8 mouse cellular contexts compared by ENCODE assay signal in genomic region chr11:3202231-3202701, GRCm38 (mm10). TPM values are rescaled to one million over a fixed set of nuclear protein-coding genes. Genes with fewer than 3 reads are reported as not detected.
DNase-seq lines count a peak whose midpoint lies in the region; ATAC-seq lines count a peak whose summit lies in the region.

Eif4enif1 (plus strand) TSS chr11:3202392.

- peak; percentile 92 for DNase-seq in CD4-positive helper T cell, adult 2 months (ENCODE audit: low read depth, low spot score)
- peak; percentile 30 for DNase-seq in fibroblast of lung, adult 2 months (ENCODE audit: low read depth)
- peak; percentile 93 for DNase-seq in kidney, postnatal 14 days
- DNase-seq in liver, embryonic 13.5 days = peak; percentile 84
- peak; percentile 96 for DNase-seq in neural tube, embryonic 10.5 days (ENCODE audit: extremely low spot score, low spot score)

- H3K4me2 ChIP-seq in heart, embryonic 14.5 days (ENCODE audit: low read length) = peak within 1 kb of the TSS; percentile 43
- peak within 1 kb of the TSS; percentile 56 for H3K4me2 ChIP-seq in liver, embryonic 13.5 days
- H3K4me2 ChIP-seq in stomach, embryonic 16.5 days (ENCODE audit: low read depth, low read length) = peak within 1 kb of the TSS; percentile 29

- peak within 1 kb of the TSS; percentile 83 for H3K4me3 ChIP-seq in brown adipose tissue, adult 24 weeks (ENCODE audit: insufficient read depth, low read depth, low read length)
- peak within 1 kb of the TSS; percentile 40 to 56 for H3K4me3 ChIP-seq in heart, embryonic 14.5 days (ENCODE audit: control insufficient read depth in 1 of 2, insufficient read depth in 1 of 2, low read depth in 1 of 2, low read length in 2 of 2)
- peak within 1 kb of the TSS; percentile 60 for H3K4me3 ChIP-seq in liver, embryonic 13.5 days (replicated peaks)
- H3K4me3 ChIP-seq in stomach, embryonic 16.5 days (replicated peaks; ENCODE audit: low read length) = peak within 1 kb of the TSS; percentile 42

- peak within 1 kb of the TSS; percentile 99 for H3K27ac ChIP-seq in brown adipose tissue, adult 24 weeks (replicated peaks; ENCODE audit: low read depth, low read length)
- H3K27ac ChIP-seq in heart, embryonic 14.5 days (replicated peaks in 1 of 2; ENCODE audit: control insufficient read depth in 1 of 2, insufficient read depth in 1 of 2, low read depth in 2 of 2, low read length in 2 of 2) = peak within 1 kb of the TSS; percentile 37 to 82
- peak within 1 kb of the TSS; percentile 62 for H3K27ac ChIP-seq in liver, embryonic 13.5 days
- peak within 1 kb of the TSS; percentile 2; the same call in 1 of the 2 replicates for H3K27ac ChIP-seq in stomach, embryonic 16.5 days (ENCODE audit: low read length)

- peak within 1 kb of the TSS; percentile 62 for H3K9ac ChIP-seq in heart, embryonic 14.5 days (ENCODE audit: low read length)
- H3K9ac ChIP-seq in liver, embryonic 13.5 days = peak within 1 kb of the TSS; percentile 72
- peak within 1 kb of the TSS; percentile 56 for H3K9ac ChIP-seq in stomach, embryonic 16.5 days (ENCODE audit: low read length)

- H3K4me1 ChIP-seq in brown adipose tissue, adult 24 weeks (ENCODE audit: control insufficient read depth, insufficient read depth, insufficient read length, low read length) = no peaks in the 10 kb centered on the region
- no peaks in the 10 kb centered on the region for H3K4me1 ChIP-seq in heart, embryonic 14.5 days (ENCODE audit: control insufficient read depth in 2 of 2, insufficient read depth in 2 of 2, low read length in 2 of 2)
- peaks cover 18% of the 10 kb centered on the region for H3K4me1 ChIP-seq in liver, embryonic 13.5 days (replicated peaks)
- H3K4me1 ChIP-seq in stomach, embryonic 16.5 days (ENCODE audit: control insufficient read depth, insufficient read depth, low read length) = no peaks in the 10 kb centered on the region

- H3K36me3 ChIP-seq in heart, embryonic 14.5 days (ENCODE audit: control insufficient read depth, insufficient read depth, low read length) = peaks cover 27% of the 10 kb centered on the region
- H3K36me3 ChIP-seq in liver, embryonic 13.5 days = peaks cover 27% of the 10 kb centered on the region
- peaks cover 4% of the 10 kb centered on the region; the same call in 1 of the 2 replicates for H3K36me3 ChIP-seq in stomach, embryonic 16.5 days (ENCODE audit: control insufficient read depth, insufficient read depth, low read length)

- H3K27me3 ChIP-seq in heart, embryonic 14.5 days (ENCODE audit: control insufficient read depth, insufficient read depth, low read length) = no peaks in the 10 kb centered on the region
- no peaks in the 10 kb centered on the region for H3K27me3 ChIP-seq in liver, embryonic 13.5 days
- H3K27me3 ChIP-seq in stomach, embryonic 16.5 days (ENCODE audit: control insufficient read depth, insufficient read depth, low read length) = no peaks in the 10 kb centered on the region

- under 1% methylated on average over 48 of the region's 57 CpGs for WGBS in heart, embryonic 14.5 days
- 0% methylated on average over 41 of the region's 57 CpGs for WGBS in liver, embryonic 13.5 days (ENCODE audit: insufficient replicate concordance)
- WGBS in stomach, embryonic 16.5 days = under 1% methylated on average over 41 of the region's 57 CpGs

- no peaks in the 10 kb centered on the region for H3K9me3 ChIP-seq in heart, embryonic 14.5 days (ENCODE audit: control insufficient read depth, low read length)
- no peaks in the 10 kb centered on the region for H3K9me3 ChIP-seq in liver, embryonic 13.5 days (replicated peaks)
- no peaks in the 10 kb centered on the region for H3K9me3 ChIP-seq in stomach, embryonic 16.5 days (replicated peaks; ENCODE audit: control insufficient read depth, low read length)

- ATAC-seq in heart, embryonic 14.5 days (ENCODE audit: insufficient number of reproducible peaks, insufficient read depth, low FRiP score, low read depth) = peak; percentile 63
- peak; percentile 85 for ATAC-seq in liver, embryonic 13.5 days (ENCODE audit: low read depth)
- ATAC-seq in stomach, embryonic 16.5 days (ENCODE audit: insufficient read depth, low FRiP score) = peak; percentile 73

RNA-seq across cellular contexts. Expression of gene Eif4enif1, which starts in this region (rescaled TPM):
- 19.7 and 21.3 TPM in 2 replicates for polyA plus RNA-seq in brown adipose tissue, adult 24 weeks (2012; ENCODE audit: insufficient read depth, insufficient read length, missing spikeins)
- polyA plus RNA-seq in heart, embryonic 14.5 days (2014; fragmentation: Nextera tagmentation; extraction: Ambion mirVana) = 45.1 and 47.5 TPM in 2 replicates
- polyA plus RNA-seq in liver, embryonic 13.5 days (2015; fragmentation: Nextera tagmentation; extraction: Ambion mirVana) = 22.0 and 22.3 TPM in 2 replicates
- polyA plus RNA-seq in stomach, embryonic 16.5 days (2015; fragmentation: Nextera tagmentation; extraction: Ambion mirVana) = 38.4 and 38.9 TPM in 2 replicates

Comparison
In these comparisons a context has a peak if more than half of its experiments do, and no peak if none do; other contexts are left out.
1. Peak in every context shown above with its lines: DNase-seq, ATAC-seq, H3K4me3 ChIP-seq and H3K27ac ChIP-seq.
2. DNase-seq: peak in every context shown above with its lines; median percentile 96 in neural tube, embryonic 10.5 days; 93 in kidney, postnatal 14 days; 92 in CD4-positive helper T cell, adult 2 months; 84 in liver, embryonic 13.5 days; 30 in fibroblast of lung, adult 2 months.
3. H3K27ac ChIP-seq: peak in every context shown above with its lines; median percentile 99 in brown adipose tissue, adult 24 weeks; 62 in liver, embryonic 13.5 days; 60 in heart, embryonic 14.5 days; 2 in stomach, embryonic 16.5 days.